Mouse (Mus musculus) MEL (cell line): ENCODE data around the gene Sema4f.

ENCODE experiments used
- CHD1 ChIP-seq: IDR thresholded peaks from 2 replicates; pipeline ENCODE4 v1.6.1; 2012; ENCODE audit warnings: low read depth, mild to moderate bottlenecking, inconsistent platforms, low read length, improper control_type of control experiment
- CTCF ChIP-seq, 3 experiments: IDR thresholded peaks in 2 of 3; conservative IDR thresholded peaks in 1 of 3; 2 replicates each; pipeline ENCODE4 v1.5.1; 2011 to 2012; ENCODE audit warnings: low read length in 3 of 3, low read depth in 2 of 3, mild to moderate bottlenecking in 2 of 3, improper control_type of control experiment in 1 of 3, inconsistent platforms in 1 of 3, mixed read lengths in 1 of 3, moderate library complexity in 1 of 3; ENCODE audit not compliant: control insufficient read depth in 1 of 3, insufficient read depth in 1 of 3, poor library complexity in 1 of 3, severe bottlenecking in 1 of 3
- ETS1 ChIP-seq: IDR thresholded peaks from 2 replicates; pipeline ENCODE4 v1.6.1; 2012; ENCODE audit warnings: low read depth, mild to moderate bottlenecking, inconsistent platforms, low read length, improper control_type of control experiment, moderate library complexity
- GABPA ChIP-seq: IDR thresholded peaks from 2 replicates; pipeline ENCODE4 v1.6.1; 2012; ENCODE audit warnings: low read depth, mild to moderate bottlenecking, inconsistent platforms, low read length, improper control_type of control experiment, moderate library complexity
- GATA1 ChIP-seq: IDR thresholded peaks from 2 replicates; pipeline ENCODE4 v1.6.1; 2011; ENCODE audit warnings: low read depth, low read length, improper control_type of control experiment
- MAFK ChIP-seq: IDR thresholded peaks from 2 replicates; pipeline ENCODE4 v1.6.1; 2011; ENCODE audit warnings: low read depth, mild to moderate bottlenecking, low read length, improper control_type of control experiment, borderline replicate concordance
- MAZ ChIP-seq: IDR thresholded peaks from 2 replicates; pipeline ENCODE4 v1.6.1; 2012; ENCODE audit warnings: low read depth, mild to moderate bottlenecking, inconsistent platforms, low read length, improper control_type of control experiment
- RCOR1 ChIP-seq: IDR thresholded peaks from 2 replicates; pipeline ENCODE4 v1.6.1; 2012; ENCODE audit warnings: low read depth, mild to moderate bottlenecking, inconsistent platforms, low read length, improper control_type of control experiment
- SMC3 ChIP-seq: IDR thresholded peaks from 2 replicates; pipeline ENCODE4 v1.6.1; 2011; ENCODE audit warnings: low read depth, low read length, improper control_type of control experiment
- ZKSCAN1 ChIP-seq: IDR thresholded peaks from 2 replicates; pipeline ENCODE4 v1.6.1; 2012; ENCODE audit warnings: low read depth, mild to moderate bottlenecking, inconsistent platforms, low read length, improper control_type of control experiment, moderate library complexity
- ZNF384 ChIP-seq: IDR thresholded peaks from 2 replicates; pipeline ENCODE4 v1.6.1; 2012; ENCODE audit warnings: low read depth, mild to moderate bottlenecking, inconsistent platforms, low read length, improper control_type of control experiment

- TF ChIP-seq RCOR1 (no peak), CTCF (IDR thresholded peaks at IDR 0.05 in 2 of 3, conservative IDR thresholded peaks at IDR 0.05 in 1 of 3; ENCODE audit: control insufficient read depth in 1 of 3, insufficient read depth in 1 of 3, low read depth in 2 of 3, low read length in 3 of 3, poor library complexity in 1 of 3, severe bottlenecking in 1 of 3) (no peak), CHD1 (no peak), GABPA (no peak), ZKSCAN1 (no peak), MAFK (no peak), ZNF384 (no peak), MAZ (no peak), ETS1 (no peak), SMC3 (no peak), GATA1 (no peak)
Observed at GRCm38 (mm10) chr6:82875509-82875935, 64.0 kb downstream of the Sema4f start.
